ENCODE assay signal across 7 mouse cellular contexts in the genomic region with DNA sequence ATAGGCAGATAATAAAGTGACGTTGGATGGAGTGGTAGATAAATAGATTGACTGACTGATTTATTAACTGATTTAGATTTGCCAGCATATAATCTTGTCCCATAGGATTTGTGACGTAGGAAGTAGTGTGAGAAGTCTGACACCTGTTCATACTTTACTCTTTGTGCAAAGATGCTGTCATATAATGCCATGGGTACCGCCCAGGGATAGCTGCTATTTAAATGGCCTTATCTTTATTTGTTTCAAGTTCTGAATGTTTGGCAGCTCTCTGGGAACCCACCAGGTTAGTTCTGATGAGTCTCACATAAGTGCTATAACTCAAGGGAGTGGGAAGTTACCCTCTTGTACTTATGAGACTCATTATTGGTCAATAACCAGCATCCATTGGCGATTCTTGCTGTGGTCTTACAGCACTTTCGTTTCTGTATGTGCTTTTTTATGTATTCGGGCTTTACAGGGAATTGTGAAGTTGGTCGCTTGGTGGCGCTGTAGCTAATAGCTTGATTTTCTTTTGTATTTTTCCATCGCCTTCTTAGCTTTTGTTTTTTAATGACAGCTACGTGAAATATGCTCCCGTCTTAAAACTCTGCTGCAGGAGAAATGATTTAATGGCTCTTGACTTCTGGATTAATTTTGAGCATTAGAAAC. TPM values are rescaled to one million over a fixed set of nuclear protein-coding genes. Genes with fewer than 3 reads are reported as not detected.
A peak's percentile ranks its signal among the peaks of the same experiment; 100 is the strongest.
DNase-seq lines count a peak whose midpoint lies in the region; ATAC-seq and TF ChIP-seq lines count a peak whose summit lies in the region.

No protein-coding gene starts in this region.

- no peaks in the 10 kb centered on the region for H3K36me3 ChIP-seq in intestine, postnatal 0 days (ENCODE audit: control insufficient read depth, insufficient read depth)

- peak overlapping the region; percentile 40 for H3K4me2 ChIP-seq in intestine, postnatal 0 days (replicated peaks; ENCODE audit: low read depth)

- peak; percentile 61 to 92 for DNase-seq in adrenal gland, adult (ENCODE audit: inconsistent age in 2 of 2, low spot score in 1 of 2)
- DNase-seq in embryo, embryonic 11 days: peak; percentile 81
- DNase-seq in gastrocnemius, postnatal 4 days (ENCODE audit: low spot score in 2 of 2): peak; percentile 30 to 59
- DNase-seq in left cerebral cortex, postnatal 25 days (ENCODE audit: low spot score in 2 of 2): peak; percentile 79 to 81
- DNase-seq in mesoderm, embryonic 11.5 days (ENCODE audit: low read depth, low spot score): peak; percentile 73
- DNase-seq in spleen, adult 18-20 months: peak; percentile 5 to 61

- H3K27ac ChIP-seq in intestine, postnatal 0 days (ENCODE audit: low read depth, low read length): no peak overlapping the region

- H3K4me1 ChIP-seq in intestine, postnatal 0 days (replicated peaks; ENCODE audit: control insufficient read depth, insufficient read depth, low read length): no peaks in the 10 kb centered on the region

- peak; percentile 31; the same call in 1 of the 2 replicates for ATAC-seq in intestine, postnatal 0 days

- H3K9ac ChIP-seq in intestine, postnatal 0 days (ENCODE audit: low read depth, low read length): no peak overlapping the region

- no peaks in the 10 kb centered on the region for H3K9me3 ChIP-seq in intestine, postnatal 0 days (ENCODE audit: control insufficient read depth)

- H3K4me3 ChIP-seq in intestine, postnatal 0 days (ENCODE audit: low read depth, low read length): no peak overlapping the region

- peak; percentile 83 for TF ChIP-seq CTCF in intestine, postnatal 0 days (IDR thresholded peaks at IDR 0.05; ENCODE audit: low read depth)

- WGBS in intestine, postnatal 0 days: 18% methylated on average over 11 of the region's 11 CpGs

- intact Hi-C loops in left cerebral cortex, postnatal 25 days (cut with DNase I): loop anchor here (1.0 to 5.0 kb wide), 3 partner anchors 135 to 761 kb away; no protein-coding TSS in a partner anchor

- H3K27me3 ChIP-seq in intestine, postnatal 0 days (replicated peaks; ENCODE audit: control insufficient read depth, insufficient read depth, low read length): no peaks in the 10 kb centered on the region

RNA-seq across cellular contexts. Expression of a gene that starts 55.2 kb away (rescaled TPM):
- total RNA-seq in gastrocnemius, postnatal 4 days (2021): 1 to 10 TPM in 1 of 2 experiments, under 1 TPM in 1; 0.86 to 1.2 TPM
- polyA plus RNA-seq in intestine, postnatal 0 days (2015; fragmentation: Nextera tagmentation; extraction: Ambion mirVana): 0.34 and 1.2 TPM in 2 replicates
- 1 to 10 TPM; 3.6 to 3.9 TPM for total RNA-seq in left cerebral cortex, postnatal 25 days (2021)

RNA-seq across cellular contexts. Expression of a gene that starts 55.2 kb away (rescaled TPM):
- total RNA-seq in gastrocnemius, postnatal 4 days (2021): not detected
- 2.1 and 2.4 TPM in 2 replicates for polyA plus RNA-seq in intestine, postnatal 0 days (2015; fragmentation: Nextera tagmentation; extraction: Ambion mirVana)
- total RNA-seq in left cerebral cortex, postnatal 25 days (2021): 10 to 100 TPM; 18.2 to 20.3 TPM

Comparison
In these comparisons a context has a peak if more than half of its experiments do, and no peak if none do; other contexts are left out.
1. RNA of a gene that starts 55.2 kb away (total RNA-seq): 18.2 to 20.3 TPM in left cerebral cortex, postnatal 25 days; not detected in gastrocnemius, postnatal 4 days; every median in the first group is over 10 times any median in the second.
2. Peak in every context shown above with its lines, with median percentiles within 50 percentile points of each other: DNase-seq.